Mouse (Mus musculus): ENCODE results near the gene Syngr1. TPM values are rescaled to one million over a fixed set of nuclear protein-coding genes. Genes with fewer than 3 reads are reported as not detected.

Syngr1 gene
- polyA plus RNA-seq, 1 experiment, result 113 TPM

GRCm38 (mm10) chr15:80066538-80066937, 24.6 kb upstream of the Syngr1 start:
- Histone ChIP-seq H3K4me3 (replicated peaks) (no peak overlapping the region), H3K4me1 (peaks cover 56% of the 10 kb centered on the region), H3K27me3 (replicated peaks) (peaks cover 37% of the 10 kb centered on the region), H3K9me3 (peaks cover 5% of the 10 kb centered on the region), H3K36me3 (replicated peaks; ENCODE audit: low read length) (no peaks in the 10 kb centered on the region)
- TF ChIP-seq FLI1 (IDR thresholded peaks at IDR 0.05; ENCODE audit: low read length) (no peak), GATA1 (IDR thresholded peaks at IDR 0.05; ENCODE audit: borderline replicate concordance, low read length) (no peak)

GRCm38 (mm10) chr15:80069171-80069570, 22.0 kb upstream of the Syngr1 start:
- Histone ChIP-seq H3K4me3 (replicated peaks) (no peak overlapping the region), H3K36me3 (replicated peaks; ENCODE audit: low read length) (no peaks in the 10 kb centered on the region), H3K4me1 (peaks cover 68% of the 10 kb centered on the region), H3K27me3 (replicated peaks) (peaks cover 14% of the 10 kb centered on the region), H3K9me3 (peaks cover 5% of the 10 kb centered on the region)
- no peak for TF ChIP-seq GATA1 (IDR thresholded peaks at IDR 0.05; ENCODE audit: borderline replicate concordance, low read length)
- TF ChIP-seq FLI1 (IDR thresholded peaks at IDR 0.05; ENCODE audit: low read length), result no peak

GRCm38 (mm10) chr15:80070095-80070644, 21.0 kb upstream of the Syngr1 start:
- Histone ChIP-seq H3K36me3 (replicated peaks; ENCODE audit: low read length) (no peaks in the 10 kb centered on the region), H3K9me3 (no peaks in the 10 kb centered on the region), H3K4me1 (peaks cover 74% of the 10 kb centered on the region), H3K4me3 (replicated peaks) (no peak overlapping the region), H3K27me3 (replicated peaks) (peaks cover 6% of the 10 kb centered on the region)
- TF ChIP-seq GATA1 (IDR thresholded peaks at IDR 0.05; ENCODE audit: borderline replicate concordance, low read length) (no peak), FLI1 (IDR thresholded peaks at IDR 0.05; ENCODE audit: low read length) (no peak)

GRCm38 (mm10) chr15:80071951-80072437, 19.1 kb upstream of the Syngr1 start:
- TF ChIP-seq FLI1 (IDR thresholded peaks at IDR 0.05; ENCODE audit: low read length) (no peak), GATA1 (IDR thresholded peaks at IDR 0.05; ENCODE audit: borderline replicate concordance, low read length) (no peak)
- peaks cover 82% of the 10 kb centered on the region for H3K4me1 ChIP-seq
- H3K4me3 ChIP-seq (replicated peaks), result peak overlapping the region; percentile 84
- H3K9me3 ChIP-seq, result no peaks in the 10 kb centered on the region
- H3K27me3 ChIP-seq (replicated peaks), result peaks cover 5% of the 10 kb centered on the region
- peaks cover 7% of the 10 kb centered on the region for H3K36me3 ChIP-seq (replicated peaks; ENCODE audit: low read length)

- H3K9me3 ChIP-seq, result no peaks in the 10 kb centered on the region
- peaks cover 78% of the 10 kb centered on the region for H3K4me1 ChIP-seq
- H3K36me3 ChIP-seq (replicated peaks; ENCODE audit: low read length), result peaks cover 13% of the 10 kb centered on the region
- H3K4me3 ChIP-seq (replicated peaks), result no peak overlapping the region
- TF ChIP-seq GATA1 (IDR thresholded peaks at IDR 0.05; ENCODE audit: borderline replicate concordance, low read length), result no peak
- TF ChIP-seq FLI1 (IDR thresholded peaks at IDR 0.05; ENCODE audit: low read length), result no peak
- peaks cover 2% of the 10 kb centered on the region for H3K27me3 ChIP-seq (replicated peaks)
Observed at GRCm38 (mm10) chr15:80072579-80073255, 18.4 kb upstream of the Syngr1 start.

- TF ChIP-seq GATA1 (IDR thresholded peaks at IDR 0.05; ENCODE audit: borderline replicate concordance, low read length) (no peak), FLI1 (IDR thresholded peaks at IDR 0.05; ENCODE audit: low read length) (no peak)
- peaks cover 2% of the 10 kb centered on the region for H3K27me3 ChIP-seq (replicated peaks)
- peak overlapping the region; percentile 20 for H3K4me3 ChIP-seq (replicated peaks)
- no peaks in the 10 kb centered on the region for H3K9me3 ChIP-seq
- H3K4me1 ChIP-seq, result peaks cover 78% of the 10 kb centered on the region
- peaks cover 18% of the 10 kb centered on the region for H3K36me3 ChIP-seq (replicated peaks; ENCODE audit: low read length)
Observed at GRCm38 (mm10) chr15:80073256-80073621, 17.9 kb upstream of the Syngr1 start.

- Histone ChIP-seq H3K4me1 (peaks cover 84% of the 10 kb centered on the region), H3K27me3 (replicated peaks) (no peaks in the 10 kb centered on the region), H3K9me3 (no peaks in the 10 kb centered on the region), H3K36me3 (replicated peaks; ENCODE audit: low read length) (peaks cover 34% of the 10 kb centered on the region), H3K4me3 (replicated peaks) (peak overlapping the region; percentile 59)
- TF ChIP-seq FLI1 (IDR thresholded peaks at IDR 0.05; ENCODE audit: low read length) (no peak), GATA1 (IDR thresholded peaks at IDR 0.05; ENCODE audit: borderline replicate concordance, low read length) (no peak)
Observed at GRCm38 (mm10) chr15:80074663-80075373, 16.3 kb upstream of the Syngr1 start.

- peaks cover 84% of the 10 kb centered on the region for H3K4me1 ChIP-seq
- peaks cover 39% of the 10 kb centered on the region for H3K36me3 ChIP-seq (replicated peaks; ENCODE audit: low read length)
- H3K27me3 ChIP-seq (replicated peaks), result no peaks in the 10 kb centered on the region
- H3K4me3 ChIP-seq (replicated peaks), result peak overlapping the region; percentile 28
- H3K9me3 ChIP-seq, result no peaks in the 10 kb centered on the region
- no peak for TF ChIP-seq GATA1 (IDR thresholded peaks at IDR 0.05; ENCODE audit: borderline replicate concordance, low read length)
- TF ChIP-seq FLI1 (IDR thresholded peaks at IDR 0.05; ENCODE audit: low read length), result no peak
Observed at GRCm38 (mm10) chr15:80075374-80075694, 15.8 kb upstream of the Syngr1 start.

GRCm38 (mm10) chr15:80075733-80076337, 15.3 kb upstream of the Syngr1 start:
- H3K4me3 ChIP-seq (replicated peaks), result peak overlapping the region; percentile 2
- H3K4me1 ChIP-seq, result peaks cover 85% of the 10 kb centered on the region
- H3K27me3 ChIP-seq (replicated peaks), result no peaks in the 10 kb centered on the region
- TF ChIP-seq GATA1 (IDR thresholded peaks at IDR 0.05; ENCODE audit: borderline replicate concordance, low read length) (no peak), FLI1 (IDR thresholded peaks at IDR 0.05; ENCODE audit: low read length) (no peak)
- H3K9me3 ChIP-seq, result no peaks in the 10 kb centered on the region
- H3K36me3 ChIP-seq (replicated peaks; ENCODE audit: low read length), result peaks cover 44% of the 10 kb centered on the region

Measured in megakaryocyte, embryonic 14.5 days (primary cell).